Mouse (Mus musculus) olfactory bulb, adult 2 months (tissue): ENCODE data around the gene Atp7a.

Source experiments
- CTCF ChIP-seq: fragments of 200-500 bp; IDR thresholded peaks from 2 replicates; pipeline ENCODE4 v1.5.1; 2012; ENCODE audit warnings: low read depth, mild to moderate bottlenecking, low read length, moderate library complexity; ENCODE audit not compliant: insufficient read depth
- POLR2A ChIP-seq: fragments of 200-500 bp; IDR thresholded peaks from 2 replicates; pipeline ENCODE4 v1.6.1; 2012; ENCODE audit warnings: mild to moderate bottlenecking, low read depth, low read length, moderate library complexity; ENCODE audit not compliant: insufficient read depth

GRCm38 (mm10) chrX:106128283-106128682, 101.2 kb downstream of the Atp7a start:
- no peak for TF ChIP-seq CTCF
- no peak for TF ChIP-seq POLR2A
